Mouse (Mus musculus) kidney, postnatal 0 days (tissue): ENCODE measurements at regions not wholly inside any gene's neighbourhood (a gene's known extent, or its start where the extent isn't known, plus 50 kb on each side); places are given as distances from the start of the nearest gene placed in this dataset.

ENCODE experiments used
- ATAC-seq: fragments of 200-750 bp; cut with Nextera tagmentation; replicated peaks from 2 replicates; pipeline ENCODE4 v1.8.0; 2017; ENCODE audit warnings: low read depth, moderate number of reproducible peaks, moderate TSS enrichment, moderate library complexity; ENCODE audit not compliant: low FRiP score
- DNase-seq: peaks from one replicate; pipeline ENCODE4 v3.0.0-alpha.2; 2016; ENCODE audit warnings: low spot score
- H3K27ac ChIP-seq: fragments of 300-500 bp; sonication (generic); 2 replicates; pipeline ENCODE4 v1.5.1; 2014; ENCODE audit warnings: mild to moderate bottlenecking
- H3K27me3 ChIP-seq: fragments of 300-500 bp; sonication (generic); 2 replicates; pipeline ENCODE4 v1.6.1; 2014; ENCODE audit warnings: low read length, mixed read lengths; ENCODE audit not compliant: insufficient read depth
- H3K36me3 ChIP-seq: fragments of 300-500 bp; sonication (generic); 2 replicates; pipeline ENCODE4 v1.6.1; 2014; ENCODE audit warnings: low read length, mixed read lengths; ENCODE audit not compliant: insufficient read depth
- H3K4me1 ChIP-seq: fragments of 300-500 bp; sonication (generic); replicated peaks from 2 replicates; pipeline ENCODE4 v1.6.1; 2014; ENCODE audit warnings: antibody characterized with exemption, low read length, mixed read lengths; ENCODE audit not compliant: insufficient read depth
- H3K4me2 ChIP-seq: fragments of 300-500 bp; sonication (generic); 2 replicates; pipeline ENCODE4 v1.6.1; 2014; ENCODE audit warnings: mild to moderate bottlenecking, low read length, moderate library complexity, mixed read lengths
- H3K4me3 ChIP-seq: fragments of 300-500 bp; sonication (generic); replicated peaks from 2 replicates; pipeline ENCODE4 v1.5.1; 2014; ENCODE audit warnings: low read depth, low read length
- H3K9ac ChIP-seq: fragments of 300-500 bp; sonication (generic); 2 replicates; pipeline ENCODE4 v1.6.1; 2014; ENCODE audit warnings: low read depth, low read length
- H3K9me3 ChIP-seq: fragments of 300-500 bp; sonication (generic); replicated peaks from 2 replicates; pipeline ENCODE4 v1.6.1; 2016; ENCODE audit warnings: low read length, inconsistent platforms, mixed read lengths
- CTCF ChIP-seq: IDR thresholded peaks from 2 replicates; pipeline ENCODE4 v1.5.1; 2016; ENCODE audit warnings: antibody characterized with exemption, low read depth, mild to moderate bottlenecking, moderate library complexity
- WGBS: fragments of 180-500 bp; shearing (Covaris S2); extraction: QIAGEN DNeasy Blood & Tissue Kit; methylation state at CpG from one replicate; pipeline ENCODE4 v1.1.7; 2014; 5-methylcytosine and 5-hydroxymethylcytosine counted together

DNA sequence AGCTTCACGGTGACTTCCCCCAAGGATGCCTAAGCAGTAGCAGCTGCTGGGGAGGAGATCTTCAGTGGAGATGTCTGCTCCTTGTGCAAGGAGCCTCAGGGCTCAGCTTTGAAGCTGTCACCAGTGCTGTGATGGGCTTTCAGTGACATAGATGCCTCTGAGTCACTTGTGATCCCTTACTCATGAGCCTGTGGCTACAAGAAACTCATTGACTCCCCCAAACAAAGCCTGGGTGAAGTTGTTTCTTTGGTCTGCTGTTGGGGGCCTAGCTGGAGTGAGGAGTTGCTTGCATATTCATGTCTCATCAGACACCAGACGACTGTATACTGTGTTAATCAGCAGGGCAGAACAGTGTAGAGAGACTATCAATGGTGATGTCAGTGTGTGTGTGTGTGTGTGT is 203.4 kb upstream of the Mphosph6 start:
- DNase-seq (no peak), ATAC-seq (no peak)
- Histone ChIP-seq H3K36me3 (no peaks in the 10 kb centered on the region), H3K4me3 (no peak overlapping the region), H3K27ac (no peak overlapping the region), H3K9ac (no peak overlapping the region), H3K9me3 (no peaks in the 10 kb centered on the region), H3K27me3 (no peaks in the 10 kb centered on the region), H3K4me1 (no peaks in the 10 kb centered on the region), H3K4me2 (no peak overlapping the region)
- no peak for TF ChIP-seq CTCF
- WGBS = 43% methylated on average over 2 of the region's 2 CpGs

GRCm38 (mm10) chr8:118004391-118004851 is 202.7 kb upstream of the Mphosph6 start:
- DNase-seq (peak; percentile 77), ATAC-seq (no peak)
- 24% methylated on average over 7 of the region's 7 CpGs for WGBS
- H3K4me2 ChIP-seq = no peak overlapping the region
- no peaks in the 10 kb centered on the region for H3K4me1 ChIP-seq
- H3K36me3 ChIP-seq = no peaks in the 10 kb centered on the region
- no peak for TF ChIP-seq CTCF
- H3K27me3 ChIP-seq = no peaks in the 10 kb centered on the region
- H3K9ac ChIP-seq = no peak overlapping the region
- no peak overlapping the region for H3K4me3 ChIP-seq
- H3K9me3 ChIP-seq = no peaks in the 10 kb centered on the region
- H3K27ac ChIP-seq = no peak overlapping the region

- ATAC-seq (no peak), DNase-seq (no peak)
- no peaks in the 10 kb centered on the region for H3K27me3 ChIP-seq
- no peaks in the 10 kb centered on the region for H3K4me1 ChIP-seq
- H3K27ac ChIP-seq = no peak overlapping the region
- H3K9ac ChIP-seq = no peak overlapping the region
- WGBS = 78% methylated on average over 10 of the region's 10 CpGs
- H3K4me3 ChIP-seq = no peak overlapping the region
- no peaks in the 10 kb centered on the region for H3K9me3 ChIP-seq
- H3K36me3 ChIP-seq = no peaks in the 10 kb centered on the region
- TF ChIP-seq CTCF = no peak
- H3K4me2 ChIP-seq = no peak overlapping the region
Observed at GRCm38 (mm10) chr8:118001138-118001537, 199.4 kb upstream of the Mphosph6 start.

DNA sequence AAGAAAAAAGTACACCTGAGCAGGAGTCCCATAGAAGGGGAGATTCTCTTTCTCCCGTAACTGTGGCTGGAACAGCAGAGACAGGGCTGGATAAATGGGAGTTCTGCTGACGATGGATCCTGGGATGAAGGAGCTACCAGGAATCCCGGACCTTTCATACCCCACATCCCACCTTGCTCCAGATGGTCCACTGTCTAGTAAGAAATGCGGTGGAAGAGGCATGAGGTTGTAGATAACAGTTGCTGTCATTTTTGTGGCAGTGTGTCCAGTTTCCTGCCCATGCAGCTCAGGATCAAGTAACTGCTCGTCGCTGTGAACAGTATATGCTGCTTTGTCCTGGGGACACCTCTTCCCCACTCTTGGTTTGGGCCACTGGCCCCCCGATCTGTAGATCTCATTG is 190.1 kb upstream of the Mphosph6 start:
- 77% methylated on average over 7 of the region's 7 CpGs for WGBS
- no peaks in the 10 kb centered on the region for H3K27me3 ChIP-seq
- no peak overlapping the region for H3K27ac ChIP-seq
- ATAC-seq = no peak
- no peak overlapping the region for H3K9ac ChIP-seq
- no peak overlapping the region for H3K4me2 ChIP-seq
- H3K9me3 ChIP-seq = no peaks in the 10 kb centered on the region
- no peak for TF ChIP-seq CTCF
- DNase-seq = no peak
- no peak overlapping the region for H3K4me3 ChIP-seq
- no peaks in the 10 kb centered on the region for H3K36me3 ChIP-seq
- no peaks in the 10 kb centered on the region for H3K4me1 ChIP-seq

GRCm38 (mm10) chr8:117988781-117989180 is 187.0 kb upstream of the Mphosph6 start:
- Histone ChIP-seq H3K4me1 (no peaks in the 10 kb centered on the region), H3K36me3 (no peaks in the 10 kb centered on the region), H3K27me3 (no peaks in the 10 kb centered on the region), H3K4me2 (no peak overlapping the region), H3K9me3 (no peaks in the 10 kb centered on the region), H3K9ac (no peak overlapping the region), H3K4me3 (no peak overlapping the region), H3K27ac (no peak overlapping the region)
- 25% methylated on average over 5 of the region's 5 CpGs for whole genome bisulfite sequencing
- peak; percentile 65 for ATAC-seq
- peak; percentile 68 for DNase-seq
- TF ChIP-seq CTCF = no peak

- Histone ChIP-seq H3K9me3 (no peaks in the 10 kb centered on the region), H3K36me3 (no peaks in the 10 kb centered on the region), H3K4me3 (no peak overlapping the region), H3K4me2 (no peak overlapping the region), H3K27ac (no peak overlapping the region), H3K27me3 (no peaks in the 10 kb centered on the region), H3K9ac (no peak overlapping the region), H3K4me1 (no peaks in the 10 kb centered on the region)
- no peak for DNase-seq
- 89% methylated on average over 5 of the region's 5 CpGs for WGBS
- no peak for ATAC-seq
- TF ChIP-seq CTCF = no peak
Observed at GRCm38 (mm10) chr8:117968306-117968705, 166.6 kb upstream of the Mphosph6 start.

DNA sequence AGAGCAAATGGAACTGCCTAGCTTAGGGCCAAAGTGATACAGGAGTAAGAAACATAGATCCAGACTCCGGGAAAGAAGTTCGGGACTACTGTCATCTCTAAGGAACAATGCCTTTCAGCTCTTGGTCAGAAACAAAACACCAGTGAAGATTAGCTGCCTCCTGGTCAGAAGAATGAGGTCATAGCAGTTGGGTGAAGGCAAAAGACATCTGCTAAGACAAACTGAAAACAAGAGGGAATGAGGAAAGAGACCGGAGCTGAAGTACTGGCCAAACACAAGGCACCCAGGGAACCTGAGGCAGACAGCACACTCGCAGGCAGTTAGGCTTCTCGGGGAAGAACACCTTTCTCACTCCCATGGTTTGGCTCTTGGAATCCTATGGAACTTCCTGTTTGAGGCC is 164.8 kb upstream of the Mphosph6 start:
- WGBS = 94% methylated on average over 5 of the region's 5 CpGs
- Histone ChIP-seq H3K27ac (no peak overlapping the region), H3K9me3 (no peaks in the 10 kb centered on the region), H3K27me3 (no peaks in the 10 kb centered on the region), H3K4me2 (no peak overlapping the region), H3K4me3 (no peak overlapping the region), H3K9ac (no peak overlapping the region), H3K36me3 (no peaks in the 10 kb centered on the region), H3K4me1 (no peaks in the 10 kb centered on the region)
- DNase-seq (no peak), ATAC-seq (no peak)
- no peak for TF ChIP-seq CTCF
